Mouse (Mus musculus) adrenal gland, postnatal 25 days (tissue): Measurements from ENCODE around the gene Llgl1. TPM values are rescaled to one million over a fixed set of nuclear protein-coding genes. Genes with fewer than 3 reads are reported as not detected.

Experiments
- DNase-seq: peaks from one replicate; pipeline ENCODE4 v3.0.0; 2021; ENCODE audit warnings: mixed read lengths
- long read RNA-seq: library from polyadenylated mRNA; stranded (forward); transcript quantifications from one replicate; pipeline ENCODE4 v2.0.0, GENCODE M21; 2021
- total RNA-seq: library from RNA; stranded (reverse); gene quantifications from 2 replicates; pipeline ENCODE4 v1.2.3, GENCODE M21; 2021

Llgl1 gene
- total RNA-seq = 25.6 and 28.6 TPM in 2 replicates
- long read RNA-seq, full-length matches to known transcripts = 4 of 12 reads
- long read RNA-seq, partial matches to known transcripts = 6 of 12 reads
- long read RNA-seq, other reads (novel, unspliced or antisense) = 2 of 12 reads

DNA sequence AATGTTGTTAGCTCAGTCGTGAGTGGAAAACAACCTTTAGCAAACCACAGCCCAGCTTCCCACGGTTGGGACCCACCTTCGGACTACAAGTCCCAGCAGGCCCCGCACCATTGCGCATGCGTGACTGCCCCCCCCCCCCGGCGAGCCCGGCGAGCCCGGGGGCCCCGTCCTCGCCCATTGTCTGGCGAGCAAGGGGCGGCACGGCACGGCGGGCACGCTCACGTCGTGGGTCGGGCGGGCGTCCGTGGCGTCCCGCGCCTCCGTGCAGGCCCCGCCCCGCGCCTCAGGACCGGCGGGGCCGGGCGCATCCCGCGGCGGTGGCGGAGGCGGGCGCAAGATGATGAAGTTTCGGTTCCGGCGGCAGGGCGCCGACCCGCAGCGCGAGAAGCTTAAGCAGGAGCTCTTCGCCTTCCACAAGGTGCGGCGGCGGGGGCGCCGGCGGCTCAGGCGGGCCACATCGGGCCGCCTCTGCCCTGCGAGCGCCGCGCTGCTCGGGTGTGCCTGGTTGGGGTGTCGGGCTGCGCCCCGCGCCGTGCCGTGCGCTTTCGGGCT is at the start of gene Llgl1:
Gene Llgl1 (plus strand): TSS at position 200 of the 552 bp plus-strand sequence.
- peak; percentile 91 for DNase-seq

DNA sequence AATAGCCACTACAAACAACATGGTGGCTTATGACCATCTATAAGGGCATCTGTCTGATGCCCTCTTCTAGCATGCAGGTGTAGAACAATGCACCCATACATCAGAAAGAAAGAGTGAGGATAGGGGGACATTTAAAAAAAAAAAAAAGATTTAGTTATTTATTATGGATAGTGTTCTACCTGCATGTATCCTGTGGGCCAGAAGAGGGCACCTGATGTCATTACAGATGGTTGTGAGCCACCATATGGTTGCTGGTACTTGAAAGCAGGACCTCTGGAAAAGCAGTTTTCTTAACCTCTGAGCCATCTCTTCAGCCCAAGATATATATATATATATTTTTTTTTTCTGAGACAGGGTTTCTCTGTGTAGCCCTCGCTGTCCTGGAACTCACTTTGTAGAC is 3.4 kb upstream of the Llgl1 start:
- no peak for DNase-seq

DNA sequence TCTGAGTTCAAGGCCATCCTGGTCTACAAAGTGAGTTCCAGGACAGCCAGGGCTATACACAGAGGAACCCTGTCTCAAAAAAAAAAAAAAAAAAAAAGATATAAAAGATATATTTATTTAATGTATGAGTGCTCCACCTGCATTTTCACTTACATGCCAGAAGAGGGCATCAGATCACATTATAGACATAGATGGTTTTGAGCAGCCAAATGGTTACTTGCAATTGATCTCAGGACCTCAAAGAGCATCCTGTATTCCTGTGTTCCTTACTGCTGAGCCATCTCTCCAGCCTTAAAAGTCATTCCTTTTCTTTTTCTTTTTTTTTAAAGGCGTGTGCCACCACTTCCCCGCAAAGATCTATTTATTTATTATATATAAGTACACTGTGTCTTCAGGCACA is 2.0 kb upstream of the Llgl1 start:
- no peak for DNase-seq

DNA sequence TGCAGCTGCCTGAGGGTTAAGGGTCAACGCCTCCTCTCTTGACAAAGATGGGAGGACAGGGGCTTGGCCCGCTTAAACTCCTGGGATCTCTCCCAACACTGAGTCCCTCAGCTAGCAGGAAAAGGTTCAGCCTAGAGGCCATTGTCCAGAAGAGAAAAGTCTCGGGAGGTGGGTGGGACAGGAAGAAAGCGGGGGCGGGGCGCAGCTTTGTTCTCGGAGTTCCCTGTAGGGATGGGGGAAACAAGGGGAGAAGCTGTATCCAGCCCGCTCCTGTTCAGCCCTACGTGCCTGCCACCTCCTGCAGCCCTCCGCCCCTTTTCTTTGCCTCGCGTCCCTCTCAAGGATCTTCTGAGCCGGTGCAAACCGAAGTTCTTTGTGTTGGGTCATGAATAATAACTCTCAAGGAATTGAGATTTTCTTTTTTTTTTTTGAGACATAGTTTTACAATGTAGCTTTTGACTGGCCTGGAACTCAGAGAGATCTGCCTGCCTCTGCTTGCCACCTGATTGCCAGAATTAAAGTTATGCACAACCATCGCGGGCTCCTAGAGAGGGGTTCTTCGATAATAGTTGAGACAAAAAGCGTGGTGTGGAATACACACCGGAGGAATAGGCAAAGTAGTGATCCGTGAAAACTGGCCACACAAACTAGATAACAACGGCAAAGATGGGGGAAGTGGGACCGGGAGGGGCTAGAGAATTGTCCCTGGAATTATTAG is 558 bp upstream of the Llgl1 start:
- peak; percentile 74 for DNase-seq

DNA sequence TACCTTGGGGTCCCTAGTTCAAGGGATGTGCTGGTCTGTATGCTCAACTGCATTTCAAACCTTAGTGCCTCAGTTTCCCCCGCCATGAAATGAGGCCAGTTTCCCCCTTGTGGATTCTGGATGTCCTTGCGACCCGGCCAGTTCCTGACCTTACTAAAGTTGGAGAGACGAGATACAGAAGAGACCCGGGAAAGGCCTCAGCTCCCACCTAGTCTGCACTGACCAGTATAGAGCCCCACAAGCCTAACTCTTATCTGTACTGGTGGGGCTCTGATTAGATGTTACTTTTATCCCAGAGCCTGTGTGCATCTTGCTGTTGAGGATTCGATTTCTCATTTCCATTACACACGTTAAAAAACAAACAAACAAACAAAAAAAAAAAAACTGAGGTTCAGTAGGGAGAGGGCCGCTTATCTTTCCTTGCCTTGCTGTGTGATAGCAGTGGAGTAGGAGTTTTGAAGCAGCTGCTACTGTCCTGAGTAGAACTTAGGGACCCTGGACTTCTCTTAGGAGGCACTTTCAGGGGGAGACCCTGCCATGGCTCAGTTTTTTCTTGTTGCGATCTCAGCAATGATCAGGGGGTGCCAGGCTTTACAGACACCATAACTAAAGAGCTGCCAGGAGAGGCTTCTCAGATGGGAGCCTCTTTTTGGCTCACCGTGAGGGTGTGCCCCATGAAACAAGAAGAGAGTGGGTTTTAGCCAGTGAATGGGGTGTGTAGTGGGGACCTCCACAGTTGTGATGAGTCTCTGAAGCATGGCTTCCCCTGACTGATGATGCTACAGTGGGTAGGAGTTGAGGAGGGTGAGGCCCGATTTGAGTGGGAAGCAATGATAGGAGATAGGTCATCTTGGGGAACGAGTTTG is 1.0 kb downstream of the Llgl1 start:
- no peak for DNase-seq

DNA sequence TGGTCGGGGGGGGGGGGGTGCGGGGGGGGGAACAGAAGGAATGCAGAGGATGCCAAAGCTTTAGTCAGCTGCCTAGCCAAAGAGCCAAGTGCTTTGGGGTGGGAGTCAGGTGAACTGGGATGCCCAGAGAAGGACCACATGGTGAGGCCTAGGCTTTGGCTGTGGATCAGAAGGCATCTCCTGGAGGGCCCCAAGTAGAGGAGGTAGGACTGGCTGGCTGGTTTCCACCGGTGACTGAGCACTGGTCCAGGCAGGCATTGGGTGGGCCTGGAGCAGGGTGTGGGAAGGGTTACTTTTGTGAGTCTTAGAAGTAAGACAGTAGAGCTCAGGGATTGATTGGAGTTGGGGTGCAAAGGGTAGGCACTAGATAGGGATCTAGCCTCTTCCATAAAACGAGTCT is 2.1 kb downstream of the Llgl1 start:
- no peak for DNase-seq

DNA sequence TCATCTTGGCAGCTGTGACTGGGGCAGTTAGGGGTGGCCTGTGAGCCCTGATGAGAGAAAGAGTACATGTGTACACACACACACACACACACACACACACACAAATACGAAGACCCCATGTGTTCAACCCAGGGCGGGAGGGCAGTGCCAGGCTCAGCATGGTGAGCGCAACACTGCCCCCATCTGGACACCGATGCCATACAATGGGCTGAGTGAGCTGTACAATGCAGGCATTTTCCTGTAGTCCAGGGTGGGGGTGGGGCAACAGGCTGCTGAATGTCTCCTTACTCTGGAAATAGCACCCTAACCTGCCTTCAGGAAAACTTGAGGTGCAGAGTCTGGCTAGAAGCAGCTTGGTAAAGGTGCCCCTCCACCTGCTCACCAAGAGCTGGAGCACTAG is 3.6 kb downstream of the Llgl1 start:
- DNase-seq = peak; percentile 74

DNA sequence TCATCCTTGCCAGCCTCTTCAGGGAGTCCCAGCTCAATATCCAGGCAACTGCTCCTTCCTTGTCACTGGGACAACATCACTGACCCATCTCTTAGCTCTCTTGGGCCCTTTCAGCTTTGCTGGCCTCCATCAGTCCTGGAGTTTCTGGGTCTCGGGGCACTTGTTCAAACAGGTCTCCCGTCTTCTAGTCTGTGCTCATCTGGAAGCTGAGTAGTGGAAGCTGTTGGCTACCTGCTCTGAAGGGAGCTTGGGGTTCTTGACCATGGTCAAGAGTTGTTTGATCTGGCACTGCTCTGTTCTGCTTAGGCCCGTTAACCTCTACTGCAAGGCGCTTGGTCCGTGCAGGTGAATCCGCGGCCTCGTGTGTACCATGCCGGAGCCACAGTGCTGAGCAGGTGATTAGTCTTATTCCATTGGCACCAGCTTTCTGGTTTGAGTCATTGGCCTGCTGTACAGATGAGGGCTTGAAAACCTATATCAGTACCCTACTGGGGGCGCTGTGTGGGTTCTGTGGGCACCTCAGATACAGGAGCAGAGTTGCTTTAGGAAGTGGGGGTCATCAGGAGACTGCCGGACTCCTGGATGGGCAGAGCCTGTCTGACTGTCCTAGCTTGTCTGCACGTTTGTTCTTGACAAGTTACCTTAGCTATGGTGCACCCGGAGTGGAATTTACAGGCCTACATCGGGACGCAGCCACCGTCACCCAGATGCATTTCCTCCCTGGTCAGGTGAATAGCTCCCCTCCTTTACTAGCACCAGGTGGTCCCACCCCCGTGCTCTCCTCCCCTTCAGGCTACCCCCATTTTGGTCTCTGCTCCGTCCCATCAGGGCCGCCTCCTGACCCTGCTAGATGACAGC is 4.7 kb downstream of the Llgl1 start:
- DNase-seq = no peak

DNA sequence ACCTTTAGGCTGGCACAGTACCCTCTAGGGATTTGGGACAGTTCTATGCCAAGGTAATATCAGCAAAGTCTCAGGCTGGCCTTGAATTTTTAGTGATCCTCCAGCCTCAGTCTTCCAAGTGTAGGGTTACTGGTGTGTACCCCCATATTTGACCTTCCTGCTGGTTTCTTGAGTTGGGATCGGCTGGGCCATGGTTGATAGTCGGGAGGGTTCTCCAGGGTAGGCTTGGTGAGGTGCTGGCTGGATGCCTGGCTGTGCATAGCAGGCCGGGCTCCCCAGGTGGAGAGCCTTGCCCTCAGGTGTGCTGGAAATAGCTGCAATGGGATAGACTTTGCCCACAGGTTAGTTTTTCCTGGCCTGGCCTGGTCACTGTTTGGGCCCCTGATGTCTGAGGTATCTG is 5.7 kb downstream of the Llgl1 start:
- no peak for DNase-seq

DNA sequence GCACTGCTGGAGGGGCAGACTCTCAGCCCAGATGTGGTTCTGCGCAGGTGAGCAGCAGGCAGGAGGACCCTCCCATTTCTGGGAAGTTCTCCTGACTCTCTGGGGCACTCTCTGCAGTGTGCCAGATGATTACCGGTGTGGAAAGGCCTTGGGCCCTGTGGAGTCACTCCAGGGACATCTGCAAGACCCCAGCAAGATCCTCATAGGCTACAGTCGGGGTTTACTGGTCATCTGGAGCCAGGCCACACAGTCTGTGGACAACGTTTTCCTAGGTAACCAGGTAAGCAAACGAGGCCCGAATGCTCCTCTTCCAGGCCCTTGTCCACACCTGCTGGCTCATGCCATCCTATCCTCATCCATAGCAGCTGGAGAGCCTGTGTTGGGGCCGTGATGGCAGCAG is 6.6 kb downstream of the Llgl1 start:
- DNase-seq = no peak

DNA sequence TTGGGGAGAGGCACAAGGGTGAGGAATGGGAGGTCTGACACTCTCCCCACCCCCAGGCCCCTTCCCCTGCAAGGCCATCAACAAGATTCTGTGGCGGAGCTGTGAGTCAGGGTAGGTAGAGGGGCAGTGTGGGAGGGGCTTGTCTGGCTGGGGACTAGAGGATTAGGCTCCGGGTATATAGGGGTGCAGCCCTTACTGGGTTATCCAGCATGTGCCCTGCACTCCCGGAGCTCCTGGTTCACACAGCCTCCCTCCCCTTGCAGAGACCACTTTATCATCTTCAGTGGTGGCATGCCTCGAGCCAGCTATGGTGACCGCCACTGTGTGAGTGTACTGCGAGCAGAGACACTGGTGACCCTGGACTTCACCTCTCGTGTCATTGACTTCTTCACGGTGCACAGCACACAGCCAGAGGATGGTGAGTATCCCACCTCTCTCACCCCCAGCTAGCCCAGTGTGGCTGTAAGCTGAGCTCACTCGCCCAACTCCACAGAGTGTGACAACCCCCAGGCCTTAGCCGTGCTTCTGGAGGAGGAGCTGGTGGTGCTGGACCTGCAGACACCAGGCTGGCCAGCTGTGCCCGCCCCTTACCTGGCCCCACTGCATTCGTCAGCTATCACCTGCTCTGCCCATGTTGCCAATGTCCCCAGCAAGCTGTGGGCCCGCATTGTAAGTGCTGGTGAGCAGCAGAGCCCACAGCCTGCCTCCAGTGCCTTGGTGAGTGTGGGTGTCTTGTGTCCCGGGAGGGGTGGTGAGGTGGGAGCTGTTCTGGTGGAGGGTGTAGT is 7.4 kb downstream of the Llgl1 start:
- DNase-seq = no peak

DNA sequence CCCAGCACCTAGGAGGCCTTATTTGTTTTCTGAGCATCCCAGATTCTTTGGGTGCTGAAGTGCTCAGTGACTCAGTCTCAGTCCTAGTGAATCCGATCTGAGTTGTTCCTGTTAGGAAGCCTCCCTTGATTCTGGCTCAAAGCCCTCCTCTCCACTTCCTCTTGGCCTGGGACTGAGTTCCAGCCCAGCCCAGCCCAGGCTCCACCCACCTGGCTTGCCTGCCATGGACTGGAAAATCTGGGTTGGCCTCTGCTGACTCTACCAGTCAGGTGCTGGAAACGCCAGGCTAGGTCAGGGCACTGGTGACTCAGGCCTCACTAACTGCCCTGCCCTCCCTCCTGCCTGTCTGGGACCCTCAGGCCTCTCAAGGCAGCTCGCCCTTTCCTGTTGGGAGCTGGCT is 8.1 kb downstream of the Llgl1 start:
- peak; percentile 80 for DNase-seq

DNA sequence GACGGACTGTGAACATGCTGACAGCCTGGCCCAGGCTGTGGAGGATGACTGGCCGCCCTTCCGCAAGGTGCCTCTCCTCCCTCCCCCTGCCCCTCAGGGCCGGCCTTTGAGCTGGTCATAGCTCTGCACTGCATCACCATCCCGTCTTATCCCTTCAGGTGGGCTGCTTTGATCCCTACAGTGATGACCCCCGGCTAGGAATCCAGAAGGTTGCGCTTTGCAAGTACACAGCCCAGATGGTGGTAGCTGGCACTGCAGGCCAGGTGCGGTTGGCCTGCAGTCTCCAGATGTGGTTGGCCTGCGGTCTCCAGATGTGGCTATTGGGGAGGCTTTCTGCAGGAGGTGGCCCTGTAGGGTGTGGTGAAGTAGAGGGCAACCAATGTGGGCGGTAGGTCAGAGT is 9.1 kb downstream of the Llgl1 start:
- no peak for DNase-seq

DNA sequence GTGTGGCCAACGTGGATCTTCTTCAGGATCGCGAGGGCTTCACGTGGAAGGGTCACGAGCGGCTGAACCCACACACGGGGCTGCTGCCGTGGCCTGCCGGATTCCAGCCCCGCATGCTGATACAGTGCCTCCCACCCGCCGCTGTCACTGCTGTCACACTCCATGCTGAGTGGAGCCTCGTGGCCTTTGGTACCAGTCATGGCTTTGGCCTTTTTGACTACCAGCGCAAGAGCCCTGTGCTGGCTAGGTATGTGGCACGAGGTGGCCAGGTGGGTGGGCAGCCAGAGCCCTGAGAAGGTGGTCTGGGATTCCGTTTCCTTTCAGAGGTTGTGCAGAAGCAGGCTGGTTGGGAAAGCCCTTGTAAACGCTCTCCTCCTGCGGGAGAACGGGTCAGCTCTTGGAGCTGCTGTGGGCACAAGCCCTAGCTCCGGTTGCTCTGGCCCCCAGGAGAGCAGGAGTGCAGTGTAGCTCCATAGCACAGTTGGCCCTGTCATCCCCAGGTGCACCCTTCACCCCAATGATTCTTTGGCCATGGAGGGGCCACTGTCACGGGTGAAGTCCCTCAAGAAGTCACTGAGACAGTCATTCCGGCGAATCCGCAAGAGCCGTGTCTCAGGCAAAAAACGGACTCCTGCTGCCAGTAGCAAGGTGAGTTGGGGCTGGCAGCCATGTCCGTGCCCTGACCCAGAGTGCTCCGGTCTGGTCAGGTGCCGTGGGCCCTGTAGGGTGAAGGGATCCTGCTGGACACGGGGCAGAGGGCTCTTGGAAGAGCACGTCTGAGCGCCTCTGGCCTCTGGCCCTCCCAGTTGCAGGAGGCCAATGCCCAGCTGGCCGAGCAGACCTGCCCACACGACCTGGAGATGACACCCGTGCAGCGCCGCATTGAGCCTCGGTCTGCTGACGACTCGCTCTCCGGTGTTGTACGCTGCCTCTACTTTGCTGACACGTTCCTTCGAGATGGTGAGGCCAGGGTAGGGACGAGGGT is 10.2 kb downstream of the Llgl1 start:
- no peak for DNase-seq

DNA sequence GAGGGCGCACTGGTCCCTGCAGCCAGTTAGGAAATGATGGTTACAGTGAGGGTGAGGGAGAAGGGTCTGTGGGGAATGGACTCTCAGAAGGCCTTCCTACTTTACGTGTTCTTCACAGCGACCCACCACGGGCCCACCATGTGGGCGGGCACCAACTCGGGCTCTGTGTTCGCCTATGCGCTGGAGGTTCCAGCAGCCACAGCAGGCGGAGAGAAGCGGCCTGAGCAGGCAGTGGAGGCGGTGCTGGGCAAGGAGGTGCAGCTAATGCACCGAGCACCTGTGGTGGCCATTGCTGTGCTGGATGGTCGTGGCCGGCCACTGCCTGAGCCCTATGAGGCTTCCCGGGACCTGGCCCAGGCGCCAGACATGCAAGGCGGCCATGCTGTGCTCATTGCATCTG is 11.7 kb downstream of the Llgl1 start:
- DNase-seq = no peak

DNA sequence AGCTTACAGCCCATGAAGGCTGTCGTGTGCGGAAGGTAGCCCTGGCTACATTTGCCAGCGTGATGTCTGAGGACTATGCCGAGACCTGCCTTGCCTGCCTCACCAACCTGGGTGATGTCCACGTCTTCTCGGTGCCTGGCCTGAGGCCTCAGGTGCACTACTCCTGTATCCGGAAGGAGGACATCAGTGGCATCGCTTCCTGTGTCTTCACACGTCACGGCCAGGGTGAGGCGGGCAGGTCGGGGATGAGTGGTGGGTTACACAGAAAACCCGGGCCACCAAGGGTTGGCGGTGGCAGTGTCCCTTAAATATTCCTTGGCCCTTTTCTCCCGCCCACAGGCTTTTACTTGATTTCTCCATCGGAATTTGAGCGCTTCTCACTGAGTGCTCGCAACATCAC is 12.5 kb downstream of the Llgl1 start:
- no peak for DNase-seq

DNA sequence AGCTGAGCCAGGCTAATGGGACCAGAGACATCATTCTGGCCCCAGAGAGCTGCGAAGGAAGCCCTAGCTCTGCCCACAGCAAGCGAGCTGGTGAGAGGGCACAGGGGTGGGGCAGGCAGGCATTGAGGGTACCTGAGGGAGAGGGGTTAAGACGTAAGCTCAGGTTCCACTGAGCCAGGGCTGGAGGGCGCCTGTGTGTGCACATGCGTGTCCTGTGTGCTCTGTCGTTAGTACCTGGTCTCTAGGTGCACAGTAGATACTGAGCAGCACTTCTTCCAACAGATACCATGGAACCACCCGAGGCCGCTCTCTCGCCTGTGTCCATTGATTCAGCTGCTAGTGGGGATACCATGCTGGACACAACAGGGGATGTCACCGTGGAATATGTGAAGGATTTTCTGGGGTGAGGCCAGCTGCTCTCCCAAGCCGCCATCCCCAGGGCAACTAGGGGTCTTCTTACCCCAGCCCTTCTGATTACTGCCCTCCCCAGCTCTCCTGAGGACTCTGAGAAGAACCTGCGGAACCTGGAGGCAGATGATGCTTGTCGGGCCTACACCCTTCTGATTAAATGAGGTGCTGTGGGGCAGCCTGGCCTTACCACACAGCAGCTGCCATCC is 13.2 kb downstream of the Llgl1 start:
- DNase-seq = no peak

DNA sequence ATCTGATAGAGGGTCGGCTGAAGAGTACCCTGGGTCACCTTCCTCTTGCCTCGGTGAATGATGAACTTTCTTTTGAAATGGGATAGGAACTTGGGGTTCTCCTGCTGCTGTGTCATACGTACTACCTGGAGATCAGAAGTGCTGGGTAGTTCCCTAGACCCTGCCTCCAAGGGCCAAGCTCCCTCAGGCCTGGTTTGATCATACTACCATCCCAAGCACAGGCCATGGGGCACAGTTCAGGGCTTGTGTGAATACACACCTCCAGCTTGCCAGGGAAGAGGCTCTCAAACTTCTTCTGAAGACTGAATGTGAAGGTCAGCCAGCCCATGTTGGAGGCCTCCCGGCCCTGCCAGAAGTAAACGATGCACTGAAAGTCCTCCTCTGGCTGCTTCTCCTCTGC is 16.3 kb downstream of the Llgl1 start:
- DNase-seq = no peak

DNA sequence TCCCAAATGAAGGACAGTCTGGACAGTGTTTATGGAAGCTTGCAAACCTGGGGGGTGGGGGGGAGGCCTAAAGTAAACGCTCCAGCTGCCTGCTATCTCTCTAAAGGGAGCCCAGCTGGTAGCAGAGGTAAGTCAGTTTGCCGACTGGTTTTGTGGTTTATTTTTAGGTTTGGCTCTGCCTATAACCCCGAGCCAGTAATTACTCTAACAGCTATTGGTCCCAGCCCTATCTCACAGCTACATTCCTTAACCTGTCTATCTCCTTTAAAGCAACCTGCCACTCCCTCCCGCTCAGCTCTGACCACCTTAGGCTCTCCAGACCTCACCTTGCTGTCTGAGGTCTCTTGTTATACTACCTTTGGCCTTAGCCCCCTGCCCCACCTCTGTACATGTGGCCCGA is 19.7 kb downstream of the Llgl1 start:
- DNase-seq = no peak
